Mouse (Mus musculus): ENCODE results near the gene Tnrc6b.
A peak's percentile ranks its signal among the peaks of the same experiment; 100 is the strongest.

Gene Tnrc6b

DNA sequence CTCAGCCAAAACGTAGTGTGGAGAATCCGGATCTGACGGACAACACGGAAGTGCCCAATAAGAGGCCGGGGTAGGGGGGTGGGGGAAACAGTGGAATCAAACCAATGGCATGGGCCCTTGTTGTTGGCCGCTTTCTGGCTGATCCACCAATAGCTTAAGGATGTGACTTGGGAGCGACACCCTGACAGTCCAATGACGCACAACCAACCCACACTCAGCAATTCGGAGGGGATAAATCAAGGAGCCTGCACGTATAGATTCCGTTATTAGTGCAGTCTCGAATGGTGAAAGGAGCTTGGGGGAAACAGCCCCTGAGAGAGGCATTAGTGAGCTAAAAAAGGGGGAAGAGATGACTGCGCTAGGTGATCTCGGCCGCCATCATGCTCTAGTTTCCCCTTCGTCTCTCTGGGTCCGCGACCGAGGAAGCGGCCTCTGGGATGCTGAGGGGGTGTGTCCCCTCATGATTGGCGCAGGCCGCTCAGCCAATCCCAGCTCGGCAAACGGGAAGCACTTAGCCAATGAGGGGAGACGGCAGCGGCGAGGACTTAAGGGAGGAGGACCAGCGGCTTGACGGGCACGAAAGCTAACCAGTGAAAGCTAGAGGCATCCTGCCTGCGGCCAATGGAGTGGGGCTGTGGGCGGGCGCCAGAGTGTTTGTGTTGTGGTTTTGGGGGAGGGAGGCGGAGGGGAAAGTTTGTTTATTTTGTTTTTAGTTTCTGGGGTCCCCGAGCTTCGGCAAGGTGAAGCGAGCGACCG, at the start of gene Tnrc6b:
Gene Tnrc6b (plus strand): TSS at position 706 of the 756 bp plus-strand sequence.
- peak; percentile 96 for DNase-seq (ENCODE audit: low read depth in 1 of 2, low spot score in 2 of 2)

DNA sequence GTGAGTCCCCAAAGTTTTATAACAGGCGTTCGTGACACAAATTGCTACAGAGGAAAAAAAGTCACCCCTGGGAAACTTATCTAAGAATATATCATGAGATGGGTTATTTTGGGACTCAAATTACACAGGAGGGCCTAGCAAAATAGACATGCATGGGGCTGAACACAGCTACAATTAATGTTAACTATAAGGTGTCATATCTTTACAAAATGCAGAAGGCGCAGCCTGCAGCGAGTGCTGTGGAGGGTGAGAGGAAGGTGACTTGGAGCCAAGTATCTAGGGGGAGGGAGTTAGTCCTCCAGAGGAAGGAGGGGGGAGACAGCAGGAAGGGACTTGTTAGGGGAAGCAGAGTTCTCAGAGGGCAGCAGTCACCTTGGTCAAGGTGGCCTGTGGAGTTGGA, 46.7 kb upstream of the Tnrc6b start:
- DNase-seq (ENCODE audit: low read depth in 1 of 2, low spot score in 2 of 2): no peak

DNA sequence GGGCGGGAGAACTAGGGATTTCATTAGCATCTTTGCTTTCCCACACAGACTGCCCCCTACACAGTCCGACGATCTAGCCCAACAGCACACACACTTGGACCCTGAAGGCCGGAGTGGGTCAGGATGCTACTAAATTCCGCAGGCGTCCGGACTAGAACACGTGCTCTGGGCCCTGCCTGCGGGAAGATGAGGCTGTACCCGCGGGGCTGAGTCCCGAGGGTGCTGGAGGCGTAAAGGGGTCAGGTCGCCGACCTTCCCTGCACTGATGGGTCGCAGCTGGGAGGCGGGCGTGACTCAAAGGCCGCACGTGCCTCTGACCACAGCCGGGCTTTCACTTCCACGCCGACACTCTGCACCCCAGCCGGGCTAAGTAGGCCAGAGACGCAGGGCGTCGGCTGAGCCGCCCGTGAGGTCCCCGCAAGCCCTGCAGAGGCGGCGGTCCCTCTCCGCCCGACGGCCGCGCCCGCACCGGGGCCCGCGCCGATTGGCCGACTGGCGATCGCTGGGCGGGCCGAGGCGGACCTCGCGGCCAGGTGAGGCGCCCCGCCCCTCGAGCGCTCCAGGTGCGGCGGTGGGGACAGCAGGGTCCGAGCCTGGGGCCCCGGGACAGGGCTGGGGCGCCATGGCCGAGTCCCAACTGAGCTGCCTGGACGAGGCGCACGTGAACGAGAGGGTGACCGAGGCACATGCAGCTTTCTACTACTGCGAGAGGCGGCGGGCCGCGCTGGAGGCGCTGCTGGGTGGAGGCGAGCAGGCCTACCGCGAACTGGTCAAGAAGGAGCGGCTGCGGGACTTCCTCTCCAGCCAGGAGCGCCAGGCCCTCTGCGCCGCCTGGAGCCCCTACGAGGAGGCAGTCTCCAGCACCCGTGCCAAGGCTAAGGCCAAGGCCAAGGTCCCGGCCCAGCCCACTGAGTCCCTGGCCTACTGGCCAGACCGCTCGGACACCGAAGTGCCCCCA, 39.5 kb upstream of the Tnrc6b start, which contains the start of gene Fam83f:
Gene Fam83f (plus strand): TSS at position 553 of the 958 bp plus-strand sequence.
- DNase-seq (ENCODE audit: low read depth in 1 of 2, low spot score in 2 of 2): peak; percentile 64 to 70

DNA sequence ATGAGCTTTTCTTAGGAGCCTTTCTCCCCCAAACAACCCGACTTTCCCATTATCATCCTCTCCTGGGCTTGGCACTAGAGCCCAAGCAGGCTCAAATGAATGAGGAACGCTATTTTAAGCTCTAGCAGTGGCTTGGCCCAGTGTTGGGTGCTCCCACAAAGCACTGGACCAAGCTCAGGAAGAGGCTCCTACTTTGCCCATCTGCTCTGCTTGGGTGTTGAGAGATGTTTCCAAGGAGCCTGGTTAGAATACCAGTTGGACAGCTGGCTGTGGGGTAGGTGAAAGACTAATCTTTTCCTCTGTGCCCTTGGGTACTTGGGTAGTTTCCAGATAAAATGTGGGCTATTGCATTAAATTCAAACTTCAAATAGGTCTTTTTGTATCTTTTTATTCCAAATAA, 38.3 kb upstream of the Tnrc6b start:
- DNase-seq (ENCODE audit: low read depth in 1 of 2, low spot score in 2 of 2): no peak

DNA sequence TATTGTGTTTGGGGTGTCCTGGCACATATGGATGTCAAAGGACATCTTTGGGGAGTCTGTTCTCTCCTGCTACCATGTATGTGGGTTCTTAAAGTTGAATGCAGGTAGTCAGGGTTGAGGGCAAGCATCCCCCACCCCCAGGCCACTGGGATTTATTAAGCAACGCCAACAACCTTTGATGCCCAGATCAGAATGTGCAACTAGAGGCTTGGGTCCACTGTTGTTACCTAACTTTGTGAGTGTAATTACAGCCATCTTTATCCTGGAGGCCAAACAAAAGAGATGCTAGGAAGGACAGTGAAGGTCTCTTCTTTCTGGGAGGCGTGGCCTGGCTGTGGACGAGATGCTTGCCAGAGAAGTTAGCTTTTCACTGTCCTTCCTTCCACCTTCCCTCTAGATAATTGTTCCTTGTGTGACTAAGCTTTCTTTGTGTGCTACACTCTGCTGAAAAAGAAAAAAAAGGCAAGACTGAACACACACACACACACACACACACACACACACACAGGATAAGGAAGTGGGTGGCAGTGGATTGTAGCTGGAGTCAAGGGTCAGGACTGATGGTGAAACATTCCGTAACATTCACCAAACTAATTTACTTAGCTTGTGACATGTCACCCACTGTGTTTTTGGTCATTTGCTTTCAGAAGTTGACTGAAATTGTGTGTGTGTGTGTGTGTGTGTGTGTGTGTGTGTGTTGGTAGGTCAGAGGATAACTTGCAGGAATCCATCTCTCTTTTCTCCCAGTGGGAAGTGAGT, 37.6 kb upstream of the Tnrc6b start:
- DNase-seq (ENCODE audit: low read depth in 1 of 2, low spot score in 2 of 2): no peak

DNA sequence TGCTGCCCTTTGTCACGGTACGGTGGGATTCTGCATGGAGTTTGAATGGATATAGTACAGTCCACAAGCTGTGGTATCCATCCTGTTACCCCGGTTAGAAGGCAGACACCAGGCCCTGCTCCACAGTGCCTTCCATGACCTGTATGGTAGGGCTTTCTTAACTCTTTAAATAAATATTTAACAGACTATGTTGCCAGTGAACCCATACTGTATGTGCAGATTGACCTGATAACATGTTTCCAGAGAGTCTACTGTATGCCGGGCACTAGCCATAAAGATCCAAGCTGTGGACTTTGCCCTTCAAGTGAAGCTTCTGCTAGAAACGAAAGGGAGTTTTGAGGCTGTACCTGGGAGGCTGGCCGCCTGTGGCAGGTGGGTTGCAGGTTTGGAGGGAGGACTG, 36.4 kb upstream of the Tnrc6b start:
- no peak for DNase-seq (ENCODE audit: low read depth in 1 of 2, low spot score in 2 of 2)

DNA sequence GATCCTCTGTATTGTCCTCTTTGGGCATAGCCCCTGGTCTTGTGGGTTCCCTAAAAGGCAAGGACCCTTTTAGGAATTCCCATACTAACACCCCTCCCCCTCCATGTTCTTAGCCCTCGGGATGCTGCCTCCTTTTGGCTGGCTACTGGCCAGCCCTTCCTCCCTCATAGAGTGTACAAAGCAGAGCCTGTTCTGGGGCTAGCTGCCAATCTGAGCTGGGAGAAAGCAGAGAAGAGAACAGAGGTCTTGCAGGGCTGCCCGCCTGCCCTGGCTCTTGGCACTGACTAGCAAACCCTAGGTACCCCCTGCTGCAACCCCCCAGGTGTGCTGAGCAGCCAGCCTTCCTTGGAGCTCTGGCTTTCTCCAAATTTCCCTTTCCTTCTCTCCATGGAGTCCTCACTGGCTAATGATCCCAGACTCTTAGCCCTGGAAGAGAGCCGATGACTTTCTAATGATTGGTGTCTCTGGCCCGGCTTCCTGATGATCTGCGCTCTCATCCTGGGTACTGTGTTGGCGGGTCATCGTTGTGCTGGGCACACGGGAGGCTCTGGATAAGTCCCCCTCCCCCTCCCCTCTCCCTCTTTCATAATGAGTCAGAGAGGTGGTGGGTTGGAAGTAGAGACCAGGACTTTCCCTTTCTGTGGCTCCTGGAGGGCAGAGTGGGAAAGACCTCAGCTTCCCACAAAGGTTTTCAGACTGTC, 31.4 kb upstream of the Tnrc6b start:
- no peak for DNase-seq (ENCODE audit: low read depth in 1 of 2, low spot score in 2 of 2)

DNA sequence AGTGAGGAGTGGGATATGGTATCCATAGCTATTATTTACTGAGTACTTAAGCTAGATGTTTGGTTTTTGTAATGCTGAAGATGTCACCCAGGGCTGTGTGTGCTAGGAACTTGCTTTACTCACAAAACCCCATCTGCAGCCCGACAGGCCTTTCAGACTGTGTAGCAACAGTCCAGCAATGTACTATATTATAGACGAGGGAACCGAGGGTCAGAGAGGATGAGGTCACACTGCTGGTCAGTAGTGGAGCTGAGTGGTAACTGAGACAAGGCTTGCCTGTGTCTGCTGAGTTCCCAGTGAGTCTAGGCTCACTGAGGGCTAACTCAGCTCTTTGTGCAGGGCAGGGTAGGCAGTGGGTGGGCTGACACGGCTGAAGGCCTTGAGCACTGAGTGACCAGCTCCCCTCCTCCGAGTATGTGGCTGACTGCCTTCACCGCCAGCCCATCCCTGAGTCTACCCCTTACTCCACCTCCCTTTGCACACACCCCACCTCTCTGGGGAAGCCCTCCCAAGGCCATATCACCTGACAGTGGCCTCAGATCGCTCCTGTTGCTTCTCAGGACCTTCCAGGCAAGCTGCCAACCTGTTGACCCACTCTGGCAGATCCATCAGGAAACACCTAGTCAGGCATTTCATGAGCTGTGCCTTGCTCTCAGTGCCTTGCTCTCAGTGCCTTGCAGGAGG, 30.6 kb upstream of the Tnrc6b start:
- no peak for DNase-seq (ENCODE audit: low read depth in 1 of 2, low spot score in 2 of 2)

DNA sequence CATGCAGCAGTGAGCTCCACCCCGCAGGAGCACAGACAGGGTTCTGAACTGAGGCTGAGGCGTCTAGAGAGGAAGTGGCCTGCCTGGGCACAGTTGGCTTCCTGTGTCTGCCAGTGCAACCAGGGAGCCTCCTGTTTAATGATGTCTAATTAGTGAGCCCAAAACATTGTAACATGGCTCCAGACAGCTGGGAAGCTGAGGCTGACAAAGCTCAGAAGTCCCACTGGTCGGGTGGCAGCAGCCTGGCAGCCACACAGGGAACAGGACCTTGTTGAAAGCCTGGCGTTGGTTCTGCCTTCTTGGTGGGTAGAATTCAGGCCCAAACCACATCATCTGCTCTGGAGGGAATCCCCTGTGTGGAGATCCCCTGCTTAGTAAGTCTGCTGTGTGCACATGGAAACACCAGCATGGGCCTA, 29.6 kb upstream of the Tnrc6b start:
- peak in 1 of 2 experiments; percentile 48 for DNase-seq (ENCODE audit: low read depth in 1 of 2, low spot score in 2 of 2)

DNA sequence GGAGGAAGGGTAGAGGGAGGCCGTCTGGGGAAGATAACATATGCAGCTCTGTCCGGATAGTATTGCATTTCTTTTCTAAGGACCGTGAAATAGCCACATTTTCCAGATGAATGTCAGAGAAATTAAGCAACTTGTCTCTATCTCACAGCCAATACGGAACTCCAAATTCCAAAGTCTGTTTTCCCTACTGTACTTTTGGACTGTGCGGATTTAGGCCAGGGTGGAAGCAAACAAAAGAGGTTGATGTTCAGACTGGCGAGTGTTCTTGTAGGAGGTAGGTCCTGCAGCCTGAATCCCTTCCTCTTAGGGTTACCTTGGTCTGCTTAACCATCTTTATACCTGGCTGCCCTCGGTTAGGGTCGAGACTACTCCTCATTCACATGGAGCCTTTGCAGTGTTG, 28.8 kb upstream of the Tnrc6b start:
- DNase-seq (ENCODE audit: low read depth in 1 of 2, low spot score in 2 of 2): no peak

DNA sequence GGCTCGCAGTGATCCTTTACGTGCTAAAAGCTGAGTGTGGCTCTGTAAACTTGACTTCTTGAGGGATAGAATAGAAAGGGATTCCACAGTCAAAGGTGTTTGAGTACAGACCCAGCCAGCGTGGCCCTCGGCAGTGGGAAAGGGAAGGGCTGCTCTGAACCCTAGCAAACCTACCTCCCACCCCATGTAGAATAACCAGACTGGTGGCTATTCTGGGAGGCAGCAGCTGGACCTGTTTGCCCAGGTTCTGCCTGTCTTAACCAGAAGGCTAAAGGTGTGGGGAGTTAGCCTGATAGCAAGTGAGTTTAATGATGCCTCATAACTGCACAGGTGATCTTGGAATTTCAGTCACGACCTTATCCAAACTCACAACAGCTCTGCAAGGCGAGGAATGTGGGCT, 28.0 kb upstream of the Tnrc6b start:
- DNase-seq (ENCODE audit: low read depth in 1 of 2, low spot score in 2 of 2): no peak

DNA sequence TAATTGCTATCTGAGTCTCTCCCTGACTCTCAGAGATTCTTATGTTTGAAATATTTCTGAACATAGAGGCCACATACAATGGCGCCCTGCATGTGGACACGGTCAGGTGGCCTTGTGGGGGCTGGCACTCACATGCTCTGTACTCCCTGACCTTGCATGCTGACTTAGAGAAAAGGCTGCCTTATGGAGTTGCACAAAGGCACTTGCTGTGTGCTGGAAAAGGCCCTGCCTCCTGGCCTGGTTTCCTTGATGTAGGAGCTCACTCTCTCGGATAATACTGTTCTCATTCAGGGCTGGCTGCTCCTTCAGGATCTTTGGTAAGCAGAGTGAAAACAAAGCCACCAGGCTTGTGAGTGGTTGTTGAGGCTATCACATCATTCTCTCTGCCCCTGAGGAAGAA, 27.1 kb upstream of the Tnrc6b start:
- DNase-seq (ENCODE audit: low read depth in 1 of 2, low spot score in 2 of 2): no peak

DNA sequence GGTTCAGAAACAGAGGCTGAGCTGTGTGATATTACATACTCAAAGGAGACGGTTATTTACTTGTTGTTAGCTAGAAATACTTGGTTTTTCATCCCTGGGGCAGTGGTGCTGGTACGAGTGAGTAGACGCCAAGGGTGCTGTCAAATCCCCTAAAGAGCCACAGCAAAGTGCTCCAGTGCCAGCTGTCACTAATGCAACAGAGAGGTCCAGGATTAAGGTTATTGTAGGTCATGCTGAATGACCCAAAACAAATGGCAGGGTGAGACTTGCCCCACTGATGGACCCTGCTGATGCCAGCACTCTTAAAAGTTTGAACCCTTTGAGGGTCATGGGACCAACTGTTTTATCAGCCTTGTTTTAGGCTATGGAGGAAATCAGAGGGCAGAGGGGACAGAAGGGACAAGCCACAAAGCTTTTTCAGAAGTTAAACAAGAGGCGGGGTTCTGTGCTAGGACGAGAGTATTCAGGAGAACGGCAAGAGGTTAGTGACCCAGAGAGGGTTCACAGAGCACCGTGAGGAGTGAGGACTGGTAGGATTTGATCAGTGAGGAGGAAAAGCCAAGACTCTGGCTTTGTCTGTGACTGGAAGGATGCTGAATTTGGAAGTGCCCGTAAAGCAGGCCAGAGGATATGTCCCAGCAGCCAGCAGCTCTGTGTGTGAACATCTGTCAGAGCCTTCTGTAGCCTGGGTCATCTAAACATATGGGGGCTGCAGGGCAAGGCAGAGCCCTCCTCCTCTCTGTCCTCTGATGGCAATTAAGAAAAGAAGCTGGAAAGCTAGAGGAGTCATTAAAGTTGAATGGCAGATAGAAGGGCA, 26.1 kb upstream of the Tnrc6b start:
- no peak for DNase-seq (ENCODE audit: low read depth in 1 of 2, low spot score in 2 of 2)

DNA sequence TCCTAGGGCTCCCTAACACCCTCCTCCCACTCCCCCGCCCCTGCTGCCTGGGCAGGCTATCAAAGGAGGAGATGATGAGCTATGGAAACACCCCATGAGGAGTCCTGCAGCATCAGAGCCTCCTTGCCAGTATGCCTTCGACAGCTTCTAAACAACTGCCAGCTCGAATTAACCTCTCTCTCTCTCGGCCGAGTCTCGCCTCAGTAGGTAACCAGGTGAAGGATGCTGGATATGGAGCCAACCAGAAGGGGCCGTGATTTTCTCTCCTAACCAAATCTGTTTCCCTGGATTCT, 25.6 kb upstream of the Tnrc6b start:
- no peak for DNase-seq (ENCODE audit: low read depth in 1 of 2, low spot score in 2 of 2)

DNA sequence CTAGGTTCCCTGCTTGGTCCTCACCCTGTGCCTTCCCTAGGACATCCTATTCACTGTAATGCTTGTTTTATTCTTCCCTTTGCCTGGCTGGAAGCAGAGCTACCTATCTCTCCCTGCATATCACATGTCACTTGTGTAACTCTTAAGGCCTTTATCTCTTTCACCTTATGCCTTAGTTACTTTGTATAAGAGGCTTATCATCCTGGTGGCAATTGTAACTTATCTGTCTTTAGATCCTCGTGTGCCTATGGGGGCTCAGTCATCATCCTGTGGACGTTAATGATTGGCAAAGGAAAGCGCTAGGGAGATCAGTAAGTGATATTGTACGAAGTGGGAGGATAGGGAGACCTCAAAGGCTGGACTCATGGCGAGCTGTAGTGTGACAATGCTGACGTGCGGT, 22.6 kb upstream of the Tnrc6b start:
- DNase-seq (ENCODE audit: low read depth in 1 of 2, low spot score in 2 of 2): no peak

DNA sequence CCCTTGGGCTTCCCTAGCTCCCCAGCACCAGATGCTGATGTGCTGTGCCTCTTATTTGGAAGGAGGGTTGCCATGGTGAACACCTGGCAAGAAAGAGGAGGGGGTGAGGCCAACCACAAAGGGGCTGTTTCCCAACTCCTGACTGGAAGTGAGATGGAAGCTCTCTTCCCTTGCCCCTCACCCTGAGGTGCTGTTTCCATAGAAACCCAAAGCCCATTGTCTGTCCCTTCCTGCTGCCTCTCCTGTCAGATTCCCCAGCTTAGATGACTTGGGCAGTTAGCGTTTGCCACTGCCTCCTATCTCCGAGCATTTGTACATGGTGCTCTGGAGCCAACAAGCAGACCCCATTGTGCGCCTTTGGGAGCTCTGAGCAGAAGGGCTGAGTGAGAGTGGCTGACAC, 17.6 kb upstream of the Tnrc6b start:
- no peak for DNase-seq (ENCODE audit: low read depth in 1 of 2, low spot score in 2 of 2)

DNA sequence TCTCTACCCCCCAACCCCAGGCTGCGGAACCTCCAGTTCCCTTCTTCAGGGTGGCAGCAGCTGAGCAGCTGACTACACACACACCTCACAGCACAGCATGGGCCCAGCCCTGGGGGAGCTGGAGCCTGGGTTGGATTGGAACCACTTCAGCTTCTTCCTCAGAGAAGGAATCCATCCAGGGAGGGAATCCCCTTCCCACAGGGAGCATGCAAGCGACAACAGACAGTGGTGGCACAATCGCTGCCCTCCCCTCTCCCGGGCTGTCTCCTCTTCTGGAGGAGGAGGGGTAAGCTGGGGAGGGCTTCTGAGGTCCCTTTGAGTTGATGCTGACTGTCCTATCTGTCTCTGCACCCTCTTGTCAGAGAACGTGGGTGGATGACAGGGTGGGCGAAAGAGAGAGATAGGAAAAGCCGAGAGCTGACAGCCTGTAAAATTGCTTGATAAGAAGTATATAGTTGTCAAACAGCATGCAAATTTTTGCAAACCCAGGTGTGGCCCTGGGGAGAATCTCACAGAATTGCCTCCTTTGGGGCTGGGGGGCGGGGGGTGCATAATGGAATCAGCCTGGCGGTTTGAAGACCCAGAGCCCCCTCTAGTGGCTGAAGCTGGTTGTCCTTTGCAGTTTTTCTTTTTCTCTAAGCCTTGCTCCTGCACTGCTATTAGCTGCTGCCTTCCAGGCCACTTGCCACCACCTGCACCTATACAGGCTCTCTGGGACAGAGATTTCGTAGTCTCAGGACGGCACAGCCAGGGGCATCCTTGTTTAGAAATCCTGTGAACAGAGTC, 16.8 kb upstream of the Tnrc6b start:
- DNase-seq (ENCODE audit: low read depth in 1 of 2, low spot score in 2 of 2): no peak

DNA sequence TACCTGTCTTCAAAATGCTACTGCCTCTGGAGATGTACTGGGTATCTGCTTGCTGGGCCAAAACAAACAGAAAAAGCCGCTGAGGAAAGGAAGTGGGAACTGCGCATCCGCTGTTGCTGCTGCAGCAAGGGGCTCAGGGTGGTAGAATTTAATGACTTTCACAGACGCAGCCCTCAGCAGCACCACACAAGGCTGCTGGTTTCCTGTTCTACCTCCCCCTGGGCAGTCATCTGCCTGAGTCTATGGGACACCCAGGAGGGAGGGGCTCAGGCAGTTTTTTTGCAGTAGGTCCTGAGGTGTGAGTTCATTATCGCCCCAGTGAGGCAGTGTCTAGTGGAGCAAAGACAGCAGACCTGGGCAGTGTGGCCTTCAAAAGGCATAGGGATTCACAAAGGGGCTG, 13.5 kb upstream of the Tnrc6b start:
- no peak for DNase-seq (ENCODE audit: low read depth in 1 of 2, low spot score in 2 of 2)

All from monocyte, adult 2 months (primary cell).